Mouse (Mus musculus) c-Kit-positive CD71-negative TER-119-negative erythroid progenitor cells, embryonic 14.5 days (primary cell): ENCODE data around the gene Atp1b4.
"Not testable (repeated sequence)": the region's sequence is repeated elsewhere in the genome, so short reads cannot be mapped to it uniquely, and the experiment has no call there.

Source experiments
- DNase-seq: peaks from one replicate; pipeline ENCODE4 v3.0.0-alpha.2; 2013; ENCODE audit warnings: low read depth

Gene Atp1b4

DNA sequence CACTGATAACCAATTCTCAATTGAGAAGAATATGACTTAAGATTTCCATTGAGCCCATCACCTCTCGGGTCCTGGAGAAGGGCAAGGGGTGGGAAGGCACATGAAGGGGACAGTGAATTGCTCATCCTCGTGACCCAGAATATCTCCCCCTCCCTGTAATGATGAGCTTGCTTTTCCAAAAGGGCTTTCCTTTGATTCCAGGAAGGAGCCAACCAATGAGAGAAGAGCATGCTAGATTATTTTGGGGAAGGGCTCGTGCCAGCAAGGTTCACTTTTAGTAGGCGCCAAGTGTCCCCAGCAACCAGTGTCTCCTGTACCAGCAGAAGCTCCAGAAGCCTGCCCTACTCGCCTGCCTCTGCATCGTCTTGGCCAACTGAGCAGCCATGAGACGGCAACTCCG, at the start of gene Atp1b4:
TSS of gene Atp1b4 (plus strand) at position 301 of the 400 bp plus-strand sequence.
- DNase-seq: no peak

- no peak for DNase-seq
These were observed 7.4 kb upstream of the Atp1b4 start for GRCm38 (mm10) chrX:38308597-38308996.

GRCm38 (mm10) chrX:38311054-38311453, 4.9 kb upstream of the Atp1b4 start:
- no peak for DNase-seq

GRCm38 (mm10) chrX:38312910-38313625, 2.9 kb upstream of the Atp1b4 start:
- no peak for DNase-seq

- DNase-seq: no peak
These were observed 2.3 kb upstream of the Atp1b4 start for GRCm38 (mm10) chrX:38313626-38314210.

DNA sequence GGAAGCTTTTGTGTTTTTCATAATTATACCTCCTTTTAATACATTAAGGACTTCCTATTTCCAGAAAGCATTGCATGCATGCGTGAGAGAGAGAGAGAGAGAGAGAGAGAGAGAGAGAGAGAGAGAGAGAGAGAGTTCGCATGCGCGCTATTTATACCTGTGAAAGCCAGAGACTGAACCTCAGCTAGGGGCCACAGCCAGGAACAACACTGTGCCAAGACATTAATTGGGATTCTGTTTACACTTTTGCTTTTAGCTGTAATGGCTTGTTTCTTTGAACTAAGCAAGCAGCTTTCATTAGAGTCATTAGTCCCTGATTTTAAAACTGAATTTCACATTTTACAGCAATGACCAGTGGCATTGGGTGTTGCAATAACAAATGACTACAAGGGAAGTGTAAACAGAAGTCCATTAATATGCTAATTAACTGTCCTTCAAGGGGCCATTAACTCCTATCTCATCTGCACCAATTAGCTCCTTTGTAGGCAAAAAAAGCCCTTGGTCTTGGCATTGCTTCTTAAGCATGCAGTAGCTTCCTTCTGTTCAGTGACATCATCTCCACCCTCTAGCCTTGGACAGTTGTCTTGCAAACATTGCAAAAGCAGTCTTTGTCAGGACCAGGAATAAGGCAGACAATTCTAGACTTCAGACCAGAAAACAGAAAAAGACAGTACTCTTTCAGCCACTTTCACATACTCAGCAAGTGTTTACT, 14.9 kb downstream of the Atp1b4 start:
- no peak for DNase-seq

DNA sequence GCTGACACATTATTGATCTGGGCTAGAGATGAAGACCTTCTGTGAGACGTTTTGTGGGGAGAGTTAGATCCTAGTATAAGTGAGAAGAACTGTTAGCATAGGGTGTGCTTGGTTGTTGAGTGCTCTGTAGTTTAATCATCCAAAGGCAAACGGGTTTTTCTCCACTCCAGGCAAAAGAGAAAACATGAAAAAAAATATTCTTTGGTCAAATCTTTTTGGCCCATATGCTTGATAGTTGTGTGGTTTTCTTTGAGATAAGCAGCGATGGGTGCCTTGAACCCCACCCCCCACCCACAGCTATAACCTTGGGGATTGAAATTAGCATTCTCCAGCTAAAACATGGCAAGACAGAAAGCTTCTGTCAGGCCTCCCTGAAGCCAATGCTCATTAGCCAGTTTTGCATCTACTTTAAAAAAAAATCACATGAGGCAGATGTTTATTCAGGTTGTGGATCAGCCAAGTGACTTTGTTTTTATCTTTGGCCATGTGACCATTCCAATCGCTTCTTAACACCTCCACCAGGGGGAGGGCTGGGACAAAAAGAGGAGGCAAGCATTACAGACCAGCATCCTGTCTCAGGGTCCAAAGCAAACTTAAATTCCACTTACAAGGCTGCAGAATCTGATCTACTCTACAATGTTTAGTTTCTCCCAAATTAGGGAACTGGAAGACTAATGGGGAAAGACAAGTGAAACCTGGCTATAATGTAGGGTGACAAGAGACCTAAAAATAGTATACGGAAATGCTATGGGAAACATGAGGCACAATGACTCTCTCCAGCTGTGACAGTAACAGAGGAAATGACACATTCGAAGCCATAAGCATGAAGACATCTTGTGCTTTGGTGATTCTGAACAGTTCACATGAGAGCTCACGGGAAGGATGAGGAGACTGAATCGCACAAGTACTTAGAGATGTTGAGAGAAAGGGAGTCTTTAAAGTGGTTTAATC, 18.6 kb downstream of the Atp1b4 start:
- peak; percentile 36 for DNase-seq

GRCm38 (mm10) chrX:38362016-38362415, 46.0 kb downstream of the Atp1b4 start:
- DNase-seq: no peak

DNA sequence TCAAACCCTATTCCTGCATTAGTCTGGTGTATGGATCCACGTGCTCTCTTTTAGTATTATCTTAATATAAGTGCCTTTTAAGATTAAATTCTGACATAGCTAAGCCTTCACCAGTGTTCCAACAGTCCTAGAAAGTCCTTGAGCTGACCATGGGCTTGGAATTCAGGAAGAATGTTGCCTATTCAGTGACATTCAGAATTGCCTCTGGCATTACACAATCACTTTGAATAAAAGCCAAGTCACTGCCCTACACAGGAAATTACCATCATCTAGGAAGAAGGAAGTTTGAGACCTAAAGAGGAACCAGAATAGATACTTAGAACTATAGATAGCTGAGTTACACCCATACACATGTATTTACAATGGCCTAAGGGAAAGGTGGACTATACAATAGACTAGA, 48.6 kb downstream of the Atp1b4 start:
- DNase-seq: not testable (repeated sequence)

- not testable (repeated sequence) for DNase-seq
These were observed 57.2 kb downstream of the Atp1b4 start for GRCm38 (mm10) chrX:38373169-38373568.
